Mouse (Mus musculus): ENCODE measurements around the gene Slc25a21. TPM values are rescaled to one million over a fixed set of nuclear protein-coding genes. Genes with fewer than 3 reads are reported as not detected.

Gene Slc25a21
- total RNA-seq, 1 experiment = 0.54 TPM

DNA sequence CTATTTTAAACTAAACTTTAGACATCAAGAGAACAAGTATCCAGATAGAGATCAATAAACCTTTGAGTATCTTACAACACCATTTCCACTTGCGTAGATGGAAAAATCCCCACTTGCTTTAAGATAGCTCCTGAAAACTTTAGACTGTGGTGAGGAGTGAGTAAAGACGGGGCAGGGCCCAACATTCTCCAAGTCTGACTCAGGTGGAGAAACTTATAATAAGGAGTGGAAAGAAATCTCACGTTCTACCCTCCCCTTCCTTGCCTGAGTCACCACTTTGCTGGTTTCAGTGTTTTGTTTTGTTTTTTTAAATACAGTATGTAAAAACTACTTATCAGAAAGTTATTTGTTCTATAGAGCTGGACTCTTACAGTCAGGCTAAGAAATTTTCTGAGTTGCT is 417.7 kb downstream of the Slc25a21 start:
- Histone ChIP-seq H3K9ac (ENCODE audit: insufficient read depth, low read depth, low read length, poor library complexity, severe bottlenecking) (no peak overlapping the region), H3K36me3 (ENCODE audit: control insufficient read depth, insufficient read depth, low read length, poor library complexity, severe bottlenecking) (no peaks in the 10 kb centered on the region), H3K4me3 (ENCODE audit: insufficient read depth in 1 of 2, low read depth in 1 of 2, low read length in 2 of 2, poor library complexity in 1 of 2, severe bottlenecking in 1 of 2) (no peak overlapping the region), H3K4me1 (ENCODE audit: control insufficient read depth in 2 of 2, insufficient read depth in 2 of 2, low read length in 2 of 2, poor library complexity in 1 of 2) (no peaks in the 10 kb centered on the region), H3K9me3 (ENCODE audit: control insufficient read depth, insufficient read depth, low read depth, low read length) (no peaks in the 10 kb centered on the region), H3K27ac (ENCODE audit: insufficient read depth, low read depth, low read length, poor library complexity, severe bottlenecking) (no peak overlapping the region)
- TF ChIP-seq HCFC1 (IDR thresholded peaks at IDR 0.05; ENCODE audit: borderline replicate concordance, insufficient read depth, low read length) = no peak
- TF ChIP-seq CHD2 (IDR thresholded peaks at IDR 0.05; ENCODE audit: low read depth, low read length) = no peak
- no peak for TF ChIP-seq ZNF384 (IDR thresholded peaks at IDR 0.05; ENCODE audit: low read depth, low read length)
- TF ChIP-seq MAFK (IDR thresholded peaks at IDR 0.05; ENCODE audit: insufficient read depth, low read depth, low read length) = no peak
- no peak for TF ChIP-seq ZC3H11A (IDR thresholded peaks at IDR 0.05; ENCODE audit: borderline replicate concordance, low read depth, low read length)
- DNase-seq (ENCODE audit: low read depth, low spot score) = no peak
- in situ Hi-C loops (cut with MboI; ENCODE audit: low sequenced_read_pairs in 2 of 2, unreplicated experiment in 2 of 2) = no loop called here

DNA sequence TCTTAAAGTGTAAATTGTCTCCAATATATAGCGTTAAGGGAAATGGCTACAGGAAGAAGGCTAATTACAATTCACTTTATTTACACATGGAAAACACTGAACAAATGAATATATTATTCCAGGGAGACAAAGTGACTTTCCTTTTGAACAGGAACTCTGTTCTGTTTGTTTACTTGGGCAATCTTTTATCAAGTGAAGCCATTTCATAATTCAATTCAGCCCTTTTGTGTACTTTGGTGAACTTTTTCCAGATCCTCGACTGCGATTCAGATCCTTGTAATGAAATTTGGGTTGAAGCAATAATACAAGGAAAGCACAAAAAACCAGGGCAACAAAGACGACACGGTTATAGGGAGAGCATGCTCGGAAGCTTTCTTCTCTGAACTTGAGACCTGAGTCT is 423.3 kb downstream of the Slc25a21 start:
- Histone ChIP-seq H3K36me3 (ENCODE audit: control insufficient read depth, insufficient read depth, low read length, poor library complexity, severe bottlenecking) (no peaks in the 10 kb centered on the region), H3K9me3 (ENCODE audit: control insufficient read depth, insufficient read depth, low read depth, low read length) (no peaks in the 10 kb centered on the region), H3K4me3 (ENCODE audit: insufficient read depth in 1 of 2, low read depth in 1 of 2, low read length in 2 of 2, poor library complexity in 1 of 2, severe bottlenecking in 1 of 2) (no peak overlapping the region), H3K4me1 (ENCODE audit: control insufficient read depth in 2 of 2, insufficient read depth in 2 of 2, low read length in 2 of 2, poor library complexity in 1 of 2) (no peaks in the 10 kb centered on the region), H3K9ac (ENCODE audit: insufficient read depth, low read depth, low read length, poor library complexity, severe bottlenecking) (no peak overlapping the region), H3K27ac (ENCODE audit: insufficient read depth, low read depth, low read length, poor library complexity, severe bottlenecking) (no peak overlapping the region)
- no peak for DNase-seq (ENCODE audit: low read depth, low spot score)
- TF ChIP-seq CHD2 (IDR thresholded peaks at IDR 0.05; ENCODE audit: low read depth, low read length) = no peak
- TF ChIP-seq ZNF384 (IDR thresholded peaks at IDR 0.05; ENCODE audit: low read depth, low read length) = no peak
- TF ChIP-seq HCFC1 (IDR thresholded peaks at IDR 0.05; ENCODE audit: borderline replicate concordance, insufficient read depth, low read length) = no peak
- no peak for TF ChIP-seq ZC3H11A (IDR thresholded peaks at IDR 0.05; ENCODE audit: borderline replicate concordance, low read depth, low read length)
- TF ChIP-seq MAFK (IDR thresholded peaks at IDR 0.05; ENCODE audit: insufficient read depth, low read depth, low read length) = no peak
- in situ Hi-C loops (cut with MboI; ENCODE audit: low sequenced_read_pairs in 2 of 2, unreplicated experiment in 2 of 2) = no loop called here

- Histone ChIP-seq H3K9ac (ENCODE audit: insufficient read depth, low read depth, low read length, poor library complexity, severe bottlenecking) (no peak overlapping the region), H3K4me1 (ENCODE audit: control insufficient read depth in 2 of 2, insufficient read depth in 2 of 2, low read length in 2 of 2, poor library complexity in 1 of 2) (no peaks in the 10 kb centered on the region), H3K4me3 (ENCODE audit: insufficient read depth in 1 of 2, low read depth in 1 of 2, low read length in 2 of 2, poor library complexity in 1 of 2, severe bottlenecking in 1 of 2) (no peak overlapping the region), H3K27ac (ENCODE audit: insufficient read depth, low read depth, low read length, poor library complexity, severe bottlenecking) (no peak overlapping the region), H3K36me3 (ENCODE audit: control insufficient read depth, insufficient read depth, low read length, poor library complexity, severe bottlenecking) (no peaks in the 10 kb centered on the region), H3K9me3 (ENCODE audit: control insufficient read depth, insufficient read depth, low read depth, low read length) (no peaks in the 10 kb centered on the region)
- in situ Hi-C loops (cut with MboI; ENCODE audit: low sequenced_read_pairs in 2 of 2, unreplicated experiment in 2 of 2) = no loop called here
- TF ChIP-seq ZNF384 (IDR thresholded peaks at IDR 0.05; ENCODE audit: low read depth, low read length) (no peak), CHD2 (IDR thresholded peaks at IDR 0.05; ENCODE audit: low read depth, low read length) (no peak), ZC3H11A (IDR thresholded peaks at IDR 0.05; ENCODE audit: borderline replicate concordance, low read depth, low read length) (no peak), HCFC1 (IDR thresholded peaks at IDR 0.05; ENCODE audit: borderline replicate concordance, insufficient read depth, low read length) (no peak), MAFK (IDR thresholded peaks at IDR 0.05; ENCODE audit: insufficient read depth, low read depth, low read length) (no peak)
- no peak for DNase-seq (ENCODE audit: low read depth, low spot score)
These were observed 427.9 kb downstream of the Slc25a21 start for GRCm38 (mm10) chr12:56769421-56769820.

GRCm38 (mm10) chr12:56767474-56767873 is 429.8 kb downstream of the Slc25a21 start:
- DNase-seq (ENCODE audit: low read depth, low spot score) = no peak
- H3K9me3 ChIP-seq (ENCODE audit: control insufficient read depth, insufficient read depth, low read depth, low read length) = no peaks in the 10 kb centered on the region
- no peak overlapping the region for H3K4me3 ChIP-seq (ENCODE audit: insufficient read depth in 1 of 2, low read depth in 1 of 2, low read length in 2 of 2, poor library complexity in 1 of 2, severe bottlenecking in 1 of 2)
- no peaks in the 10 kb centered on the region for H3K4me1 ChIP-seq (ENCODE audit: control insufficient read depth in 2 of 2, insufficient read depth in 2 of 2, low read length in 2 of 2, poor library complexity in 1 of 2)
- H3K36me3 ChIP-seq (ENCODE audit: control insufficient read depth, insufficient read depth, low read length, poor library complexity, severe bottlenecking) = no peaks in the 10 kb centered on the region
- no peak overlapping the region for H3K9ac ChIP-seq (ENCODE audit: insufficient read depth, low read depth, low read length, poor library complexity, severe bottlenecking)
- H3K27ac ChIP-seq (ENCODE audit: insufficient read depth, low read depth, low read length, poor library complexity, severe bottlenecking) = no peak overlapping the region
- no peak for TF ChIP-seq ZNF384 (IDR thresholded peaks at IDR 0.05; ENCODE audit: low read depth, low read length)
- TF ChIP-seq ZC3H11A (IDR thresholded peaks at IDR 0.05; ENCODE audit: borderline replicate concordance, low read depth, low read length) = no peak
- TF ChIP-seq HCFC1 (IDR thresholded peaks at IDR 0.05; ENCODE audit: borderline replicate concordance, insufficient read depth, low read length) = no peak
- no peak for TF ChIP-seq CHD2 (IDR thresholded peaks at IDR 0.05; ENCODE audit: low read depth, low read length)
- no peak for TF ChIP-seq MAFK (IDR thresholded peaks at IDR 0.05; ENCODE audit: insufficient read depth, low read depth, low read length)
- in situ Hi-C loops (cut with MboI; ENCODE audit: low sequenced_read_pairs in 2 of 2, unreplicated experiment in 2 of 2) = no loop called here

GRCm38 (mm10) chr12:56737104-56737503 is 460.2 kb downstream of the Slc25a21 start:
- Histone ChIP-seq H3K9me3 (ENCODE audit: control insufficient read depth, insufficient read depth, low read depth, low read length) (no peaks in the 10 kb centered on the region), H3K27ac (ENCODE audit: insufficient read depth, low read depth, low read length, poor library complexity, severe bottlenecking) (no peak overlapping the region), H3K36me3 (ENCODE audit: control insufficient read depth, insufficient read depth, low read length, poor library complexity, severe bottlenecking) (no peaks in the 10 kb centered on the region), H3K9ac (ENCODE audit: insufficient read depth, low read depth, low read length, poor library complexity, severe bottlenecking) (no peak overlapping the region), H3K4me1 (ENCODE audit: control insufficient read depth in 2 of 2, insufficient read depth in 2 of 2, low read length in 2 of 2, poor library complexity in 1 of 2) (no peaks in the 10 kb centered on the region), H3K4me3 (ENCODE audit: insufficient read depth in 1 of 2, low read depth in 1 of 2, low read length in 2 of 2, poor library complexity in 1 of 2, severe bottlenecking in 1 of 2) (no peak overlapping the region)
- in situ Hi-C loops (cut with MboI; ENCODE audit: low sequenced_read_pairs in 2 of 2, unreplicated experiment in 2 of 2) = no loop called here
- no peak for DNase-seq (ENCODE audit: low read depth, low spot score)
- no peak for TF ChIP-seq MAFK (IDR thresholded peaks at IDR 0.05; ENCODE audit: insufficient read depth, low read depth, low read length)
- TF ChIP-seq ZNF384 (IDR thresholded peaks at IDR 0.05; ENCODE audit: low read depth, low read length) = no peak
- no peak for TF ChIP-seq ZC3H11A (IDR thresholded peaks at IDR 0.05; ENCODE audit: borderline replicate concordance, low read depth, low read length)
- TF ChIP-seq CHD2 (IDR thresholded peaks at IDR 0.05; ENCODE audit: low read depth, low read length) = no peak
- TF ChIP-seq HCFC1 (IDR thresholded peaks at IDR 0.05; ENCODE audit: borderline replicate concordance, insufficient read depth, low read length) = no peak
